Mouse (Mus musculus) CH12.LX (cell line): ENCODE data around the gene Mtfr1l.

Source experiments
- CTCF ChIP-seq, 2 experiments: IDR thresholded peaks in 1 of 2; conservative IDR thresholded peaks in 1 of 2; 2 replicates each; pipeline ENCODE4 v1.5.1; 2011 to 2012; ENCODE audit warnings: low read depth in 2 of 2, low read length in 2 of 2, improper control_type of control experiment in 1 of 2, inconsistent platforms in 1 of 2, mild to moderate bottlenecking in 1 of 2, moderate library complexity in 1 of 2
- E2F4 ChIP-seq: IDR thresholded peaks from 2 replicates; pipeline ENCODE4 v1.6.1; 2011; ENCODE audit warnings: low read depth, low read length, improper control_type of control experiment; ENCODE audit not compliant: insufficient replicate concordance
- EP300 ChIP-seq: IDR thresholded peaks from 2 replicates; pipeline ENCODE4 v1.6.1; 2011; ENCODE audit warnings: low read length, improper control_type of control experiment
- KAT2A ChIP-seq: IDR thresholded peaks from 2 replicates; pipeline ENCODE4 v1.6.1; 2012; ENCODE audit warnings: low read length, improper control_type of control experiment, inconsistent platforms; ENCODE audit not compliant: insufficient replicate concordance
- MXI1 ChIP-seq: IDR thresholded peaks from 2 replicates; pipeline ENCODE4 v1.6.1; 2011; ENCODE audit warnings: mild to moderate bottlenecking, low read depth, low read length, improper control_type of control experiment
- POLR2A ChIP-seq: IDR thresholded peaks from 2 replicates; pipeline ENCODE4 v1.6.1; 2011; ENCODE audit warnings: low read depth, mild to moderate bottlenecking, improper control_type of control experiment, low read length
- POLR2AphosphoS2 ChIP-seq: IDR thresholded peaks from 2 replicates; pipeline ENCODE4 v1.6.1; 2011; ENCODE audit warnings: low read depth, low read length, improper control_type of control experiment
- RAD21 ChIP-seq: IDR thresholded peaks from 2 replicates; pipeline ENCODE4 v1.6.1; 2011; ENCODE audit warnings: low read depth, mild to moderate bottlenecking, low read length, improper control_type of control experiment, moderate library complexity
- RCOR1 ChIP-seq: conservative IDR thresholded peaks from 2 replicates; pipeline ENCODE4 v1.6.1; 2012; ENCODE audit warnings: low read depth, mild to moderate bottlenecking, inconsistent platforms, low read length, improper control_type of control experiment
- SMC3 ChIP-seq: IDR thresholded peaks from 2 replicates; pipeline ENCODE4 v1.6.1; 2011; ENCODE audit warnings: low read depth, low read length, improper control_type of control experiment
- TBP ChIP-seq: conservative IDR thresholded peaks from 2 replicates; pipeline ENCODE4 v1.6.1; 2011; ENCODE audit warnings: low read depth, low read length, improper control_type of control experiment
- ZC3H11A ChIP-seq: IDR thresholded peaks from 2 replicates; pipeline ENCODE4 v1.6.1; 2012; ENCODE audit warnings: low read depth, mild to moderate bottlenecking, inconsistent platforms, low read length, improper control_type of control experiment

GRCm38 (mm10) chr4:134494780-134495545 lies 40.2 kb downstream of the Mtfr1l start:
- TF ChIP-seq CTCF (conservative IDR thresholded peaks at IDR 0.05 in 1 of 2, IDR thresholded peaks at IDR 0.05 in 1 of 2; ENCODE audit: low read depth in 2 of 2, low read length in 2 of 2): no peak
- TF ChIP-seq KAT2A: no peak
- no peak for TF ChIP-seq ZC3H11A
- TF ChIP-seq RAD21: no peak
- no peak for TF ChIP-seq POLR2AphosphoS2
- no peak for TF ChIP-seq TBP
- no peak for TF ChIP-seq E2F4
- no peak for TF ChIP-seq POLR2A
- TF ChIP-seq RCOR1: no peak
- no peak for TF ChIP-seq SMC3
- TF ChIP-seq MXI1: no peak
- TF ChIP-seq EP300: no peak
